ENCODE assay signal across 19 mouse cellular contexts in genomic region chr13:28795274-28795673, GRCm38 (mm10).
DNase-seq lines count a peak whose midpoint lies in the region; ATAC-seq and TF ChIP-seq lines count a peak whose summit lies in the region.
"Had no signal": no experiment of that assay in that cellular context is flagged by ENCODE, and none has a peak within 500 bp of the region (broad histone marks: within the 10 kb centered on the region; RNA-seq: fewer than 3 reads in every experiment).

No protein-coding gene starts in this region.

- H3K9ac ChIP-seq in midbrain, postnatal 0 days (replicated peaks; ENCODE audit: low read length, poor library complexity, severe bottlenecking), result no peak overlapping the region
- H3K9ac ChIP-seq in forebrain, embryonic 15.5 days (replicated peaks), result no peak overlapping the region
- no peak overlapping the region for H3K9ac ChIP-seq in midbrain, embryonic 14.5 days (replicated peaks; ENCODE audit: low read length)
- H3K9ac ChIP-seq: embryonic facial prominence, embryonic 13.5 days; hindbrain, embryonic 15.5 days; liver, embryonic 12.5 days had no signal

- no peak overlapping the region for H3K4me3 ChIP-seq in midbrain, embryonic 10.5 days
- H3K4me3 ChIP-seq in midbrain, postnatal 0 days (ENCODE audit: low read depth, low read length), result no peak overlapping the region
- no peak overlapping the region for H3K4me3 ChIP-seq in forebrain, embryonic 10.5 days
- no peak overlapping the region for H3K4me3 ChIP-seq in forebrain, embryonic 15.5 days
- H3K4me3 ChIP-seq in midbrain, embryonic 14.5 days (replicated peaks; ENCODE audit: low read depth, low read length), result no peak overlapping the region
- H3K4me3 ChIP-seq in layer of hippocampus, adult 2 months, result no peak overlapping the region
- H3K4me3 ChIP-seq: embryonic facial prominence, embryonic 13.5 days; hindbrain, embryonic 15.5 days; liver, embryonic 12.5 days had no signal

- intact Hi-C loops in heart, postnatal 10 days (cut with DNase I), result no loop called here

- DNase-seq in midbrain, embryonic 10.5 days (ENCODE audit: low spot score), result no peak
- no peak for DNase-seq in midbrain, postnatal 0 days (ENCODE audit: low spot score)
- DNase-seq in forebrain, embryonic 10.5 days (ENCODE audit: extremely low spot score, low spot score), result no peak
- DNase-seq in midbrain, embryonic 14.5 days, result peak; percentile 53
- DNase-seq in layer of hippocampus, adult 2 months (ENCODE audit: low spot score in 2 of 2), result no peak
- DNase-seq in heart, postnatal 10 days, result no peak
- DNase-seq in ovary, postnatal 14 days (ENCODE audit: low spot score), result no peak
- DNase-seq: adrenal gland, adult 2 months; cerebellum, adult 11 months; cerebellum, postnatal 14 days; kidney, adult 18-20 months; kidney, postnatal 10 days; lung, adult 2 months; lung, postnatal 36 days; thymus, postnatal 4 days had no signal

- no peaks in the 10 kb centered on the region for H3K36me3 ChIP-seq in midbrain, embryonic 10.5 days
- no peaks in the 10 kb centered on the region for H3K36me3 ChIP-seq in midbrain, postnatal 0 days (ENCODE audit: insufficient read depth, low read length)
- H3K36me3 ChIP-seq in forebrain, embryonic 10.5 days (replicated peaks), result no peaks in the 10 kb centered on the region
- H3K36me3 ChIP-seq in forebrain, embryonic 15.5 days, result no peaks in the 10 kb centered on the region
- no peaks in the 10 kb centered on the region for H3K36me3 ChIP-seq in midbrain, embryonic 14.5 days (ENCODE audit: control insufficient read depth, insufficient read depth, low read length)
- H3K36me3 ChIP-seq: embryonic facial prominence, embryonic 13.5 days; hindbrain, embryonic 15.5 days; liver, embryonic 12.5 days had no signal

- peak overlapping the region; percentile 78 for H3K27ac ChIP-seq in midbrain, embryonic 10.5 days (replicated peaks)
- no peak overlapping the region; the same call in 1 of the 2 replicates for H3K27ac ChIP-seq in midbrain, postnatal 0 days (ENCODE audit: low read depth, low read length)
- H3K27ac ChIP-seq in forebrain, embryonic 10.5 days, result peak overlapping the region; percentile 90
- peak overlapping the region; percentile 95 for H3K27ac ChIP-seq in forebrain, embryonic 15.5 days (replicated peaks)
- peak overlapping the region; percentile 63; the same call in 1 of the 2 replicates for H3K27ac ChIP-seq in midbrain, embryonic 14.5 days (replicated peaks; ENCODE audit: low read depth, low read length)
- H3K27ac ChIP-seq in layer of hippocampus, adult 2 months, result no peak overlapping the region
- H3K27ac ChIP-seq: embryonic facial prominence, embryonic 13.5 days; hindbrain, embryonic 15.5 days; liver, embryonic 12.5 days had no signal

- no peak for ATAC-seq in midbrain, postnatal 0 days (ENCODE audit: low FRiP score)
- no peak for ATAC-seq in forebrain, embryonic 15.5 days (replicated peaks)
- ATAC-seq in midbrain, embryonic 14.5 days (ENCODE audit: low FRiP score, low TSS enrichment), result no peak
- ATAC-seq: liver, embryonic 12.5 days had no signal

- no peak overlapping the region for H3K4me2 ChIP-seq in midbrain, postnatal 0 days (ENCODE audit: low read depth, low read length, poor library complexity, severe bottlenecking)
- no peak overlapping the region for H3K4me2 ChIP-seq in forebrain, embryonic 15.5 days (replicated peaks)
- H3K4me2 ChIP-seq in midbrain, embryonic 14.5 days (ENCODE audit: low read length), result no peak overlapping the region
- H3K4me2 ChIP-seq: embryonic facial prominence, embryonic 13.5 days; hindbrain, embryonic 15.5 days; liver, embryonic 12.5 days had no signal

- H3K27me3 ChIP-seq in midbrain, embryonic 10.5 days (ENCODE audit: low read depth, poor library complexity, severe bottlenecking), result no peaks in the 10 kb centered on the region
- no peaks in the 10 kb centered on the region for H3K27me3 ChIP-seq in midbrain, postnatal 0 days (ENCODE audit: insufficient read depth, low read length)
- no peaks in the 10 kb centered on the region for H3K27me3 ChIP-seq in forebrain, embryonic 10.5 days (ENCODE audit: poor library complexity, severe bottlenecking)
- no peaks in the 10 kb centered on the region for H3K27me3 ChIP-seq in forebrain, embryonic 15.5 days
- H3K27me3 ChIP-seq in midbrain, embryonic 14.5 days (ENCODE audit: control insufficient read depth, insufficient read depth, low read length), result no peaks in the 10 kb centered on the region
- H3K27me3 ChIP-seq: embryonic facial prominence, embryonic 13.5 days; hindbrain, embryonic 15.5 days; liver, embryonic 12.5 days had no signal

- 53% methylated on average over 7 of the region's 7 CpGs for WGBS in midbrain, embryonic 10.5 days
- WGBS in midbrain, postnatal 0 days, result 25% methylated on average over 7 of the region's 7 CpGs
- 47% methylated on average over 7 of the region's 7 CpGs for WGBS in forebrain, embryonic 10.5 days
- 22% methylated on average over 7 of the region's 7 CpGs for WGBS in forebrain, embryonic 15.5 days
- WGBS in midbrain, embryonic 14.5 days, result 33% methylated on average over 7 of the region's 7 CpGs

- H3K9me3 ChIP-seq in midbrain, embryonic 10.5 days (replicated peaks), result no peaks in the 10 kb centered on the region
- no peaks in the 10 kb centered on the region for H3K9me3 ChIP-seq in midbrain, postnatal 0 days (ENCODE audit: low read length)
- no peaks in the 10 kb centered on the region for H3K9me3 ChIP-seq in forebrain, embryonic 10.5 days
- no peaks in the 10 kb centered on the region for H3K9me3 ChIP-seq in forebrain, embryonic 15.5 days
- no peaks in the 10 kb centered on the region for H3K9me3 ChIP-seq in midbrain, embryonic 14.5 days (ENCODE audit: control insufficient read depth, low read length)
- H3K9me3 ChIP-seq: embryonic facial prominence, embryonic 13.5 days; hindbrain, embryonic 15.5 days; liver, embryonic 12.5 days had no signal

- TF ChIP-seq CTCF in midbrain, postnatal 0 days (IDR thresholded peaks at IDR 0.05), result no peak
- TF ChIP-seq CTCF in layer of hippocampus, adult 2 months (conservative IDR thresholded peaks at IDR 0.05), result no peak

- peaks cover 99% of the 10 kb centered on the region for H3K4me1 ChIP-seq in midbrain, embryonic 10.5 days
- H3K4me1 ChIP-seq in midbrain, postnatal 0 days (ENCODE audit: insufficient read depth, low read length), result no peaks in the 10 kb centered on the region
- H3K4me1 ChIP-seq in forebrain, embryonic 10.5 days, result peaks cover 94% of the 10 kb centered on the region
- peaks cover 69% of the 10 kb centered on the region for H3K4me1 ChIP-seq in forebrain, embryonic 15.5 days
- peaks cover 58% of the 10 kb centered on the region for H3K4me1 ChIP-seq in midbrain, embryonic 14.5 days (ENCODE audit: control insufficient read depth, insufficient read depth, low read length)
- H3K4me1 ChIP-seq: liver, embryonic 12.5 days had no signal

Comparison
In these comparisons a context has a peak if more than half of its experiments do, and no peak if none do; other contexts are left out.
1. H3K27ac ChIP-seq: peak in midbrain, embryonic 10.5 days (single experiment), forebrain, embryonic 10.5 days (single experiment), forebrain, embryonic 15.5 days (single experiment) and midbrain, embryonic 14.5 days (single experiment); none in midbrain, postnatal 0 days (single experiment) and layer of hippocampus, adult 2 months (single experiment).